ENCODE assay signal across 27 mouse cellular contexts in the genomic region with DNA sequence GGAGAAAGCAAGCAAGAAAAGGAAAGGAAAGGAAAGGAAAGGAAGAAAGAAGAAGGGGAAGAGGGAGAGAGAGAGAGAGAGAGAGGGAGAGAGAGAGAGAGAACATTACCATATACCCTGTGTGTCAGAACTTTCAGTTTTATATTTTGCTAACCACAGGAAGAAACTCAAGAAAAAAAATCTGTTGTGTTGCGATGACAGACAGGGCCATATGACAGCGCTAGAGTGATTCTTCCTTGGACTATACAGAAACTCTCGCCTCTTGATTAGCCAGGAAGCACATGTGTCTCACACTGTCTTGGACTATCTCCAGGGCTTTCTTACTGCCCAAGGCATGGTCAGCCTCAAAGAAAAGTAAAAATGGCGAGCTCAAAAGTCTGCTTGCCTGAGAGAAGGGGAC. TPM values are rescaled to one million over a fixed set of nuclear protein-coding genes. Genes with fewer than 3 reads are reported as not detected.
DNase-seq lines count a peak whose midpoint lies in the region; ATAC-seq and TF ChIP-seq lines count a peak whose summit lies in the region.
"Had no signal": no experiment of that assay in that cellular context is flagged by ENCODE, and none has a peak within 500 bp of the region (broad histone marks: within the 10 kb centered on the region; RNA-seq: fewer than 3 reads in every experiment).

No protein-coding gene starts in this region.

- 92% methylated on average over 4 of the region's 4 CpGs for WGBS in midbrain, embryonic 11.5 days
- WGBS in midbrain, postnatal 0 days: 89% methylated on average over 4 of the region's 4 CpGs
- WGBS in hindbrain, postnatal 0 days: 72% methylated on average over 4 of the region's 4 CpGs

- H3K27me3 ChIP-seq in midbrain, embryonic 11.5 days (ENCODE audit: control insufficient read depth, insufficient read depth, low read length): no peaks in the 10 kb centered on the region
- no peaks in the 10 kb centered on the region for H3K27me3 ChIP-seq in midbrain, postnatal 0 days (ENCODE audit: insufficient read depth, low read length)
- H3K27me3 ChIP-seq in hindbrain, postnatal 0 days (ENCODE audit: insufficient read depth, low read length): no peaks in the 10 kb centered on the region; the same call in 1 of the 2 replicates
- H3K27me3 ChIP-seq: forebrain, embryonic 12.5 days; heart, embryonic 13.5 days; limb, embryonic 13.5 days; midbrain, embryonic 15.5 days had no signal

- H3K27ac ChIP-seq in gastrocnemius, adult 2 months: peak overlapping the region; percentile 97
- H3K27ac ChIP-seq in midbrain, embryonic 11.5 days (ENCODE audit: low read depth, low read length): no peak overlapping the region
- H3K27ac ChIP-seq in midbrain, postnatal 0 days (ENCODE audit: low read depth, low read length): no peak overlapping the region
- H3K27ac ChIP-seq in hindbrain, postnatal 0 days: no peak overlapping the region
- H3K27ac ChIP-seq: forebrain, embryonic 12.5 days; liver, embryonic 12.5 days; midbrain, embryonic 15.5 days had no signal

- H3K9ac ChIP-seq in midbrain, embryonic 11.5 days (ENCODE audit: low read length): no peak overlapping the region
- no peak overlapping the region for H3K9ac ChIP-seq in midbrain, postnatal 0 days (replicated peaks; ENCODE audit: low read length, poor library complexity, severe bottlenecking)
- H3K9ac ChIP-seq in hindbrain, postnatal 0 days (replicated peaks; ENCODE audit: low read length): no peak overlapping the region
- H3K9ac ChIP-seq: forebrain, embryonic 12.5 days; kidney, embryonic 15.5 days; limb, embryonic 13.5 days; liver, embryonic 12.5 days; midbrain, embryonic 15.5 days had no signal

- H3K4me2 ChIP-seq in midbrain, embryonic 11.5 days: no peak overlapping the region
- no peak overlapping the region for H3K4me2 ChIP-seq in midbrain, postnatal 0 days (ENCODE audit: low read depth, low read length, poor library complexity, severe bottlenecking)
- no peak overlapping the region for H3K4me2 ChIP-seq in hindbrain, postnatal 0 days (ENCODE audit: low read depth, low read length)
- H3K4me2 ChIP-seq: forebrain, embryonic 12.5 days; heart, embryonic 13.5 days; kidney, embryonic 15.5 days; limb, embryonic 13.5 days; liver, embryonic 12.5 days; midbrain, embryonic 15.5 days had no signal

- no peak for TF ChIP-seq CTCF in gastrocnemius, adult 2 months (IDR thresholded peaks at IDR 0.05)
- no peak for TF ChIP-seq CTCF in midbrain, postnatal 0 days (IDR thresholded peaks at IDR 0.05)
- no peak for TF ChIP-seq CTCF in hindbrain, postnatal 0 days (IDR thresholded peaks at IDR 0.05; ENCODE audit: low read depth)

- intact Hi-C loops in gastrocnemius, adult 2 months (cut with DNase I): no loop called here

- H3K4me3 ChIP-seq in gastrocnemius, adult 2 months: no peak overlapping the region
- no peak overlapping the region for H3K4me3 ChIP-seq in midbrain, embryonic 11.5 days (ENCODE audit: low read depth, low read length)
- no peak overlapping the region for H3K4me3 ChIP-seq in midbrain, postnatal 0 days (ENCODE audit: low read depth, low read length)
- H3K4me3 ChIP-seq in hindbrain, postnatal 0 days (ENCODE audit: low read length): no peak overlapping the region
- H3K4me3 ChIP-seq: forebrain, embryonic 12.5 days; heart, embryonic 13.5 days; kidney, embryonic 15.5 days; limb, embryonic 13.5 days; liver, embryonic 12.5 days; midbrain, embryonic 15.5 days had no signal

- no peak for ATAC-seq in midbrain, embryonic 11.5 days (ENCODE audit: low FRiP score)
- no peak for ATAC-seq in midbrain, postnatal 0 days (ENCODE audit: low FRiP score)
- ATAC-seq in granulocyte monocyte progenitor cell, adult 5-6 weeks (replicated peaks; ENCODE audit: poor library complexity, severe bottlenecking): peak; percentile 28
- no peak for ATAC-seq in hindbrain, postnatal 0 days
- ATAC-seq: liver, embryonic 12.5 days; midbrain, embryonic 15.5 days had no signal

- no peaks in the 10 kb centered on the region for H3K4me1 ChIP-seq in midbrain, embryonic 11.5 days (ENCODE audit: control insufficient read depth, insufficient read depth, low read length)
- no peaks in the 10 kb centered on the region for H3K4me1 ChIP-seq in midbrain, postnatal 0 days (ENCODE audit: insufficient read depth, low read length)
- 0 out of 2 replicates have a peak, but pooled peaks cover 5% of the 10 kb centered on the region for H3K4me1 ChIP-seq in hindbrain, postnatal 0 days (ENCODE audit: insufficient read depth, low read length)
- H3K4me1 ChIP-seq: liver, embryonic 12.5 days had no signal

- H3K9me3 ChIP-seq in midbrain, embryonic 11.5 days (ENCODE audit: control insufficient read depth, low read length): no peaks in the 10 kb centered on the region
- H3K9me3 ChIP-seq in midbrain, postnatal 0 days (ENCODE audit: low read length): no peaks in the 10 kb centered on the region
- H3K9me3 ChIP-seq in hindbrain, postnatal 0 days (ENCODE audit: low read length): no peaks in the 10 kb centered on the region
- H3K9me3 ChIP-seq: forebrain, embryonic 12.5 days; heart, embryonic 13.5 days; kidney, embryonic 15.5 days; limb, embryonic 13.5 days; liver, embryonic 12.5 days; midbrain, embryonic 15.5 days had no signal

- no peaks in the 10 kb centered on the region for H3K36me3 ChIP-seq in midbrain, embryonic 11.5 days (ENCODE audit: control insufficient read depth, insufficient read depth, low read length)
- H3K36me3 ChIP-seq in midbrain, postnatal 0 days (ENCODE audit: insufficient read depth, low read length): no peaks in the 10 kb centered on the region
- no peaks in the 10 kb centered on the region for H3K36me3 ChIP-seq in hindbrain, postnatal 0 days (ENCODE audit: insufficient read depth, low read length)
- H3K36me3 ChIP-seq: forebrain, embryonic 12.5 days; heart, embryonic 13.5 days; kidney, embryonic 15.5 days; limb, embryonic 13.5 days; liver, embryonic 12.5 days; midbrain, embryonic 15.5 days had no signal

- no peak for DNase-seq in gastrocnemius, adult 2 months
- no peak for DNase-seq in gastrocnemius, adult 8-10 months (ENCODE audit: low spot score in 2 of 2)
- DNase-seq in midbrain, embryonic 11.5 days (ENCODE audit: low spot score, missing footprints): peak; percentile 39
- DNase-seq in midbrain, postnatal 0 days (ENCODE audit: low spot score): no peak
- DNase-seq in thymus, postnatal 10 days (ENCODE audit: low spot score in 2 of 2): no peak
- DNase-seq in hindbrain, postnatal 0 days (ENCODE audit: low spot score): no peak
- DNase-seq: adrenal gland, postnatal 25 days; cerebellum, adult 9-10 months; gastrocnemius, postnatal 10 days; heart, adult 11 months; kidney, adult 11 months; kidney, postnatal 36 days; lung, adult 2 months; lung, postnatal 36 days; right cerebral cortex, adult 18-20 months; right cerebral cortex, postnatal 4 days; thymus, postnatal 4 days had no signal

RNA-seq across cellular contexts. Expression of gene 1110002E22Rik, which starts 2.2 kb away (rescaled TPM):
- 100 to 1,000 TPM; 120 to 128 TPM for total RNA-seq in gastrocnemius, adult 2 months (2021)
- 100 to 1,000 TPM in 1 of 4 experiments, 10 to 100 TPM in 3; 52.7 to 126 (median 95.8) TPM for total RNA-seq in gastrocnemius, adult 8-10 months (2022)
- polyA plus RNA-seq in midbrain, embryonic 11.5 days (2014; fragmentation: Nextera tagmentation; extraction: Ambion mirVana): 0.01 and 0.08 TPM in 2 replicates
- total RNA-seq in midbrain, postnatal 0 days (2014; rRNA removed): 0.11 and 0.24 TPM in 2 replicates
- 0.04 and 0.05 TPM in 2 replicates for polyA plus RNA-seq in midbrain, postnatal 0 days (2015; fragmentation: Nextera tagmentation; extraction: Ambion mirVana)
- total RNA-seq in granulocyte monocyte progenitor cell, adult 5-6 weeks (2014; fragmentation: Nextera tagmentation): not detected in 2 replicates
- total RNA-seq in granulocyte monocyte progenitor cell, adult 5-6 weeks (2017): not detected in 2 replicates
- 0.10 and 0.22 TPM in 2 replicates for total RNA-seq in hindbrain, postnatal 0 days (2014; rRNA removed)
- 0.05 and 0.09 TPM in 2 replicates for polyA plus RNA-seq in hindbrain, postnatal 0 days (2015; fragmentation: Nextera tagmentation; extraction: Ambion mirVana)
- total RNA-seq: megakaryocyte-erythroid progenitor cell, adult 5-6 weeks had no signal

RNA-seq across cellular contexts. Expression of gene Gm5105, which starts 4.5 kb away (rescaled TPM):
- 1 to 10 TPM; 1.3 to 1.8 TPM for total RNA-seq in gastrocnemius, adult 2 months (2021)
- 1 to 10 TPM in 2 of 4 experiments, under 1 TPM in 2; 0.72 to 1.8 (median 1.2) TPM for total RNA-seq in gastrocnemius, adult 8-10 months (2022)
- not detected in 2 replicates for polyA plus RNA-seq in midbrain, embryonic 11.5 days (2014; fragmentation: Nextera tagmentation; extraction: Ambion mirVana)
- total RNA-seq in midbrain, postnatal 0 days (2014; rRNA removed): not detected in 2 replicates
- 0.11 and 0.12 TPM in 2 replicates for polyA plus RNA-seq in midbrain, postnatal 0 days (2015; fragmentation: Nextera tagmentation; extraction: Ambion mirVana)
- total RNA-seq in granulocyte monocyte progenitor cell, adult 5-6 weeks (2014; fragmentation: Nextera tagmentation): not detected in 2 replicates
- not detected in 2 replicates for total RNA-seq in granulocyte monocyte progenitor cell, adult 5-6 weeks (2017)
- total RNA-seq in hindbrain, postnatal 0 days (2014; rRNA removed): not detected in 2 replicates
- 0.11 and 0.18 TPM in 2 replicates for polyA plus RNA-seq in hindbrain, postnatal 0 days (2015; fragmentation: Nextera tagmentation; extraction: Ambion mirVana)
- total RNA-seq: adrenal gland, postnatal 25 days; megakaryocyte-erythroid progenitor cell, adult 5-6 weeks had no signal
- polyA plus RNA-seq: forebrain, embryonic 12.5 days; hindbrain, embryonic 11.5 days; kidney, embryonic 15.5 days; liver, embryonic 12.5 days; stomach, embryonic 14.5 days had no signal

Comparison
In these comparisons a context has a peak if more than half of its experiments do, and no peak if none do; other contexts are left out.
1. RNA of gene 1110002E22Rik, which starts 2.2 kb away (total RNA-seq): 120 to 128 TPM in gastrocnemius, adult 2 months and 52.7 to 126 TPM in gastrocnemius, adult 8-10 months; 0.11 to 0.24 TPM in midbrain, postnatal 0 days, 0.10 to 0.22 TPM in hindbrain, postnatal 0 days and not detected in granulocyte monocyte progenitor cell, adult 5-6 weeks; every median in the first group is over 10 times any median in the second.